Mouse (Mus musculus): ENCODE data around the gene Nepro. TPM values are rescaled to one million over a fixed set of nuclear protein-coding genes. Genes with fewer than 3 reads are reported as not detected.
A peak's percentile ranks its signal among the peaks of the same experiment; 100 is the strongest.

The Nepro gene
- polyA plus RNA-seq, 1 experiment from 2014 or later = 12.2 TPM

DNA sequence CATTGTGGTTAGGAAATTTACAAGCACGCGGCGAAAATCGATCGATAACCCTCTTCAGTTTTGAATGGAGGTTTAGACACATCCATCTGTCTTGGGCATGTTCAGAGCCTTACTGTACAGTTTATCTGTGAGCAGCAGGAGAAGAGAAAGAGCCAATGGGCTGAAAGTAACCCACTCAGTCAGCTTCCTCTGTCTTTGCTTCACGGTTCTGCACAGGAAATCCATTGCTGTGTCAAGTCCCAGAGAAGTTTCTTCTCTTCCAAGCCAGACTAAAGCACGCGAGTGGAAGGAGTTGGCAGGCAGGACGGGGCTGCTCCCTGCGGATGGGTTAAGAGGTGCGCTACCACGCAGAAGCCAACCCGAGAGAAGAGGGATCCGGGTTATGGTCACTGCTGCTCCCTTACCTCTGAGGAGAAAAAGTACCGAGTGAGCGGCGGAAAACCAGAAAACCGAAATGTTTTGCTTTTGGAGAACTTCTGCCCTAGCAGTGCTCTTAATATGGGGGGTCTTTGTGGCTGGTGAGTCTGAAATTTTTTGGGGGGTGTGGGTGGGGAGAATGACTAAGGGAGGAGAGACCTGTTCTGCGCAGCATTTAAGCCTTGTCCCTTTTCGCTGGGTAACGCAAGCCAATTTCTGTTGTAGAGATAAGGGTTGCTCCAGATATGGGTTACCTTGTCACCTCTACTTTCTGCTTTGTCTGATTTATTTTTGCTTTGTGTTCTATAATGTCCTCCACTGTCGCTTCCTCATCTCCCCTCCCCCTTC lies 41.6 kb downstream of the Nepro start, which contains the start of gene Cd200r1:
TSS of gene Cd200r1 (plus strand) at position 182 of the 765 bp plus-strand sequence.
- no peak for DNase-seq (ENCODE audit: low read depth, low spot score)
- ChIA-PET CTCF (interaction anchor here (1.1 to 2.1 kb wide), 3 partner anchors 12 to 345 kb away, joined by 3 to 16 read pairs (median 5); no protein-coding TSS in a partner anchor), POLR2A (no interaction called here)
- H3K27me3 ChIP-seq = no peaks in the 10 kb centered on the region
- TF ChIP-seq CTCF (IDR thresholded peaks at IDR 0.05) = no peak
- ATAC-seq = no peak
- in situ Hi-C loops (cut with MboI; ENCODE audit: low pct_unique_long_range_greater_than_20kb) = loop anchor here (5.0 to 25.0 kb wide), 2 partner anchors 322 to 872 kb away; no protein-coding TSS in a partner anchor

DNA sequence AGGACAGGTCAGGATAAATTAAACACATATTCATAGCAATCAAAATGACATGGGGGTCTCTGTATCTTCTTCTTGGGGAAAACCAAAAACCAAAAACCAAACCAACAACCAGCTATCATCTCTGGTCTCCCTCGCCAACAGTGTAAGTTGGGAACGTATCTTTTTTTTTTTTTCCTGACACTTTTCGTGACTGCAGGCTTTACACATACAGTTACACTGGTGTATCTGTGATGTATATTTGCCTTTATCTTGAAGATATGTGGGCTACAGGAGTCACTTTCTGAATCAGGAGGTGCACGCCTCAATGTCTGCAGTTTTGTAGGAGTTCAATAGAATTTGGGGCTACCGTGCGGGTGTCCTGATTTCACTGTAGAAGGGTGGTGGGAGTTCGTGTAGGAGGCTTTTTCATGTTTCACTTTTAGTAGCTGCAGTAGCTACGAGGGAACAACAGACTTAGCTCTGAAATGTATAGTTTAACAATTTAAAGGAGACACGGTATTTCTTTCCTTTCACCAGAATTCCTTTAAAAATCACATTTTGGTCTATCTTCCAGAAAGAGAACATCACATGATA lies 42.3 kb downstream of the Nepro start:
- DNase-seq (ENCODE audit: low read depth, low spot score) (no peak), ATAC-seq (no peak)
- CTCF ChIA-PET = interaction anchor here (0.6 to 2.1 kb wide), 7 partner anchors 13 to 355 kb away, joined by 3 to 16 read pairs (median 4); partner anchors contain the start of gene Gtpbp8
- no peak for TF ChIP-seq CTCF (IDR thresholded peaks at IDR 0.05)
- H3K27me3 ChIP-seq = no peaks in the 10 kb centered on the region
- POLR2A ChIA-PET = no interaction called here
- in situ Hi-C loops (cut with MboI; ENCODE audit: low pct_unique_long_range_greater_than_20kb) = loop anchor here (5.0 to 25.0 kb wide), 2 partner anchors 321 to 871 kb away; no protein-coding TSS in a partner anchor

DNA sequence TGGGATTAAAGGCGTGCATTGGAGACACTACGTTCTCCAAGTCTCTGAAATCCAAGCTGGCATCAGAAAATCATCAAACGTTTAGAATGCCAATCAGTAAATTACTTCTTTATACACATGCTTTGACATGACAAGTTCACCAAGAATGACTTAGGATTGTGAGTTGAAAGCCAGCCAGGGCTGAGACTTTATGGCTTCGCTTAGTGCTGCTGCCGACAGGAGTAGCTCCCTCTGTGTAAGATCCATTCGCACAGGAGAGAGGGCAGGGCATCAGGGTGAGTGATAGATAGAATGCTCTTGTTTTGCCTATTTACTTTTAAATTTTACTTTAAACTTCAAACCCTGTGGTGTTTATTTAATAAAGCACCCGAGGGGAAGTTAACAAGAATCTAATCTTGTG lies 43.4 kb downstream of the Nepro start:
- ChIA-PET POLR2A (no interaction called here), CTCF (interaction anchor here (0.9 to 2.1 kb wide), 6 partner anchors 11 to 354 kb away, joined by 3 to 16 read pairs (median 4); partner anchors contain the start of gene Gtpbp8)
- no peaks in the 10 kb centered on the region for H3K27me3 ChIP-seq
- DNase-seq (ENCODE audit: low read depth, low spot score) (no peak), ATAC-seq (no peak)
- no peak for TF ChIP-seq CTCF (IDR thresholded peaks at IDR 0.05)
- in situ Hi-C loops (cut with MboI; ENCODE audit: low pct_unique_long_range_greater_than_20kb) = loop anchor here (5.0 to 25.0 kb wide), 2 partner anchors 320 to 870 kb away; no protein-coding TSS in a partner anchor

DNA sequence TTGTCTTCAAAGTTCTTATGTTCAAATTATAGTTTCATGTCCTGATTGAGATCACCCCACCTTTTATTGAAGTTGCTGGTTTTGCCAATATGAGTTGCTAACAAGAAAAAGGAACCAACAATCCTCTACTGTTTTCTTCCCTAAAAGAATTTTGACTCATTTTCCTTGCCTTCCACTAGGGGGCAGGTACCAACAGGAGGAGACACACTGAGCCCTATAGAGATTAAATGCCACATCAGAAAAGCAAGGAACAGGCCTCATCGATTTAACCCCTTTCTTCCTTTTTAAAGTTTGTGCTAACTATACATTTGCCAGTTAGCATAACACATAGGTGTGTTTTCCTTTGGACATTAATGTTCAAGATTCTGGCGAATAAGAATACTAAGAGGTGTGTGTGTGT lies 43.9 kb downstream of the Nepro start:
- ChIA-PET POLR2A (no interaction called here), CTCF (interaction anchor here (1.0 to 2.1 kb wide), 3 partner anchors 11 to 322 kb away, joined by 3 to 23 read pairs (median 16); no protein-coding TSS in a partner anchor)
- in situ Hi-C loops (cut with MboI; ENCODE audit: low pct_unique_long_range_greater_than_20kb) = loop anchor here (5.0 to 25.0 kb wide), 2 partner anchors 319 to 869 kb away; no protein-coding TSS in a partner anchor
- peak; percentile 71 for TF ChIP-seq CTCF (IDR thresholded peaks at IDR 0.05)
- H3K27me3 ChIP-seq = no peaks in the 10 kb centered on the region
- no peak for ATAC-seq
- DNase-seq (ENCODE audit: low read depth, low spot score) = peak; percentile 24

DNA sequence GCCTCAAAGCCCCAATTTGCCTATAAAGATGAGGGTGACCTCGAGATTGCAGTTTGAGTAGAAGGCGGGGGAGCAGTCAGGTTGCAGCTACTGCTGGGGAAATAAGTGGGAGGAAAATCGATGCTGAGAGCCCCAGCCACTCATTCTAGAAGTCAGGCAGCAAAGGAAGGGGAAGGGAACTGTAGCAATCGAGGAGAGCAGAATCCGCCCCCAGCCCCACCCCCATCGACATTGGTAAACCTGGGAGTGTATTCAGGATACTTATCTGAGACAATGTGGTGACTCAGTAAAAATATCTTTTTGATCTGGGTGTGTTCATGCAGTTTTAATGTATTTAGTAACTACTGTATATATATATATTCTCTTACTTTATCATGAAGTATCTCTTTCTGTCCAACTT lies 48.5 kb downstream of the Nepro start:
- ChIA-PET POLR2A (no interaction called here), CTCF (interaction anchor here (1.5 kb wide), 1 partner anchor 348 kb away, joined by 3 read pairs; no protein-coding TSS in a partner anchor)
- TF ChIP-seq CTCF (IDR thresholded peaks at IDR 0.05) = no peak
- DNase-seq (ENCODE audit: low read depth, low spot score) = no peak
- in situ Hi-C loops (cut with MboI; ENCODE audit: low pct_unique_long_range_greater_than_20kb) = loop anchor here (25.0 kb wide), 1 partner anchor 865 kb away; no protein-coding TSS in a partner anchor
- ATAC-seq = no peak
- H3K27me3 ChIP-seq = no peaks in the 10 kb centered on the region

DNA sequence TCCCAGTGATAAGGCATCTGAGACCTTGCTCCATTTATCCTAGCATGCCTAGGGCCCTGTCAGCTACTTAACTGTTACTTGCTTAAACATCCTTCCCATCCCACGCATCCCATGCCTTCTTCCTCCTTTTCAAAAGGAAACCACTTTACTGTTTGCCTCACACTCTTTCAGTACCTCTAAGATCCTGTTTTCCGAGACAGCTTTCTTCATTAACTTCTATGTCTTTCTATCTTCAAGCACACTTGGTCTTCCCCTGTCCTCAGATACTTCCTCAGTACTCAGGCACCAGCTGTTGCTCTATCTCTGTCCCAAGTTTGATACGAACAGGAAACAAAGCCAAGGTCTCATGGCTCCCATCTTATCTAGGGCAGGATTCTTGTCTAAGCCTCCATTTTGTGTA lies 49.6 kb downstream of the Nepro start:
- H3K27me3 ChIP-seq = no peaks in the 10 kb centered on the region
- ATAC-seq (no peak), DNase-seq (ENCODE audit: low read depth, low spot score) (no peak)
- TF ChIP-seq CTCF (IDR thresholded peaks at IDR 0.05) = no peak
- POLR2A ChIA-PET = no interaction called here
- CTCF ChIA-PET = interaction anchor here (1.5 kb wide), 1 partner anchor 347 kb away, joined by 3 read pairs; no protein-coding TSS in a partner anchor
- in situ Hi-C loops (cut with MboI; ENCODE audit: low pct_unique_long_range_greater_than_20kb) = loop anchor here (25.0 kb wide), 1 partner anchor 864 kb away; no protein-coding TSS in a partner anchor

DNA sequence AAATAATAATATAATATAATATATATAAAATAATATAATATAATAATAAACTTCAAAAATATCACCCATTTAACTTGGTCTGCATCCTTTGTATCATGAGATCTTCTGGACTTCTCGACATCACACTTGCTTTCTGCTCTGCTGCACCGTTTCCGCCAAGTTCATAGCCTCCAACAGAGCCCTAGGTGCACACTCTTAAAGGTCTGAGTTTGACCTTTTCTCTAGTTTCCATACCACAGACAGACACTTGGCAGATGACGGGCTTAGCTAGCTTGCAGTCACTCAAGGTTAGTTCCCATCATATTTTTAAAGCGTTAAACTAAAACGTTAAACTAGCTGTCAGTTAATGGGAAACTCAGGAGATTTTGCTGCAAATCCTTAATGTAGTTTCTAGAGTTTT lies 50.1 kb downstream of the Nepro start:
- H3K27me3 ChIP-seq = no peaks in the 10 kb centered on the region
- POLR2A ChIA-PET = no interaction called here
- CTCF ChIA-PET = interaction anchor here (1.5 kb wide), 1 partner anchor 346 kb away, joined by 3 read pairs; no protein-coding TSS in a partner anchor
- DNase-seq (ENCODE audit: low read depth, low spot score) = no peak
- in situ Hi-C loops (cut with MboI; ENCODE audit: low pct_unique_long_range_greater_than_20kb) = loop anchor here (25.0 kb wide), 1 partner anchor 863 kb away; no protein-coding TSS in a partner anchor
- TF ChIP-seq CTCF (IDR thresholded peaks at IDR 0.05) = no peak
- no peak for ATAC-seq

DNA sequence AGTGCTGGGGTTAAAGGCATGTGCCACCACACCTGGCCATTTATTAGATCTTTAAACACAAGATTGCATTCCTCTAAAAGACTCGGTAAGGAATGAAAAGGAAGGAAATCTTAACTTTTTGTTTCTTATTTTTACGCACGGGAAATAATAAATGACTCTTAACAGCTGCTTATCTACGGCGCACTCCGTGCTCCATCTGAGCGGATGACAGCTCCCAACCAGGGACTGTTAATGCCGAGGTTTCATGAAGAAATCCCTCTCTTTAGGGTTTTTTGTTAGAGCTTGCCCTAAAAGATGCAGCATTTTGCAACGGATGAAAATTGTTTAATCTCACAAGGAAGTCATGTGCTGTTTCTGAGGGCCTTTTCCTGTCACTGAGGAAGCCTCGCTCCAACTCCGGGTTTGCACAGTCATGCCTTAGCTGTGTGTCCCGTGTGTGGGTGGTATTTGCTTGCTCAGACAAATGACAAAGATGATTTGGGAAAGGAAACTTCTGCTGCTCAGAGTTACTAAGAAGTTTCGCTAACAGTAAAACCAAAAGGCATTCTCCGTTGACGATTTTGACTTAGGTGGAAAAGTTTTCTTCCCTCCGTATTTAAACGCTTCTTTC lies 54.5 kb downstream of the Nepro start:
- ATAC-seq (no peak), DNase-seq (ENCODE audit: low read depth, low spot score) (no peak)
- in situ Hi-C loops (cut with MboI; ENCODE audit: low pct_unique_long_range_greater_than_20kb) = no loop called here
- H3K27me3 ChIP-seq = no peaks in the 10 kb centered on the region
- TF ChIP-seq CTCF (IDR thresholded peaks at IDR 0.05) = no peak
- POLR2A ChIA-PET = no interaction called here
- CTCF ChIA-PET = interaction anchor here (0.8 to 1.1 kb wide), 2 partner anchors 10 to 11 kb away, joined by 3 read pairs; no protein-coding TSS in a partner anchor

DNA sequence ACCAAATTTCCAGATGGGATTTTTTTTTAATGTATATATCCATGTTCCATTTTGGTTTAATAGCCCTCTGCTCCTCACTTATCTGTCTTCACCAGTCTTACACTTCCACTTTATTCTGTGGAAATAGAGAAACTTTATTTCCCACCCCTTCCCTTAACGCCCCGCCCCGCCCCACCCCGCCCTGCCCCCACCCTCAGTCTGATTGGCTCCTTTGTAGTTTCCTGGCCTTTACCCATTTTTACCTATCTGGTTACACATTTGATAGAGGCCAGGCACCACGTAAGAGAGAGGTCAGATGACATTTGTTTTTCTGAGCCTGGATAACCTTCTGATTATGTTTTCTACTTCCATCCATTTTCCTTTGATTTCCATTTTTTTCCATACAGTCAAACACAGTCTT lies 55.4 kb downstream of the Nepro start:
- in situ Hi-C loops (cut with MboI; ENCODE audit: low pct_unique_long_range_greater_than_20kb) = no loop called here
- DNase-seq (ENCODE audit: low read depth, low spot score) = no peak
- CTCF ChIA-PET = interaction anchor here (1.1 kb wide), 1 partner anchor 342 kb away, joined by 3 read pairs; no protein-coding TSS in a partner anchor
- no peak for TF ChIP-seq CTCF (IDR thresholded peaks at IDR 0.05)
- POLR2A ChIA-PET = no interaction called here
- no peaks in the 10 kb centered on the region for H3K27me3 ChIP-seq
- ATAC-seq = no peak

DNA sequence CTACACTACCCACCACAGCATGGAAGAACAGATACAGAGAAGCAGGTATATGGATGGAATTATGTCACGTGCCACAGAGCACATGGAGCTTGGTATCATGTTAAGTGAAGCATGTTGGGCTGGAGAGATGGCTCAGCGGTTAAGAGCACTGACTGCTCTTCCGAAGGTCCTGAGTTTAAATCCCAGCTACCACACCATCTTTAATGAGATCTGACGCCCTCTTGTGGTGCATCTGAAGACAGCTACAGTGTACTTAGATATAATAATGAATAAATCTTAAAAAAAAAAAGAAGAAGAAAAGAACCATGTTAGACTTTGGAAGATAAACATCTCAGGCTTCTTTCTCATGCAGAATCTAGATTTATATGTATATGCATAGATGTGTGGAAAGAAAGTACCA lies 56.6 kb downstream of the Nepro start:
- peak; percentile 27 for TF ChIP-seq CTCF (IDR thresholded peaks at IDR 0.05)
- ChIA-PET CTCF (interaction anchor here (1.1 kb wide), 1 partner anchor 341 kb away, joined by 3 read pairs; no protein-coding TSS in a partner anchor), POLR2A (no interaction called here)
- ATAC-seq (no peak), DNase-seq (ENCODE audit: low read depth, low spot score) (no peak)
- H3K27me3 ChIP-seq = no peaks in the 10 kb centered on the region
- in situ Hi-C loops (cut with MboI; ENCODE audit: low pct_unique_long_range_greater_than_20kb) = no loop called here

Other genes with a start within 250 kb of the Nepro start
- gene Boc, start 165.4 kb upstream of the Nepro start, polyA plus RNA-seq (2021) = 13.8 TPM
- 18.2 TPM for gene Gtpbp8, start 22.1 kb downstream of the Nepro start, polyA plus RNA-seq (2021)
- 0.06 TPM for gene Cd200r1, start 41.4 kb downstream of the Nepro start, polyA plus RNA-seq (2021)
- not detected for gene Cd200r4, start 87.4 kb downstream of the Nepro start, polyA plus RNA-seq (2021)
- not detected for gene Cd200r2, start 142.8 kb downstream of the Nepro start, polyA plus RNA-seq (2021)
- not detected for gene Cd200r3, start 219.4 kb downstream of the Nepro start, polyA plus RNA-seq (2021)